Comparison of ENCODE assay signal across 17 mouse cellular contexts in the genomic region with DNA sequence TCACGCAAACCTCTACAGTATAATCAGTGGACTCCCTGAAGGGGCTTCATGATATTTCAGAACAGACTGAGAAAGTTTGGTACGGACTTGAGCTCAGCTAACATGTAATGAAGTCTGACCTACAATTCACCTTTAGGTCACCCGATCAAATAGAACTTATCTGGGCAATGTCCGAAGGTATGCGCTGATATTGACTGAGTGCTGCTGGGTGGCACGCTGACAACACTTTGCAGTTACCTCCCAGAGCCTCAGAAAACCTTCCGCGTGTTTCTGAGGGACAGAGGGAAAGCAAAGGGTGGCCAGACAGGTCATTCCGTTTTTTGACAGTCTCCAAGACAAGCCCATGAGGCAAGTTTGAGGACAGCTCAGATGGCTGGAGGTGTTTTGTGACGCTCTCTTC.
"Had no signal": no experiment of that assay in that cellular context is flagged by ENCODE, and none has a peak within 500 bp of the region (broad histone marks: within the 10 kb centered on the region; RNA-seq: fewer than 3 reads in every experiment).

No protein-coding gene starts in this region.

- H3K4me3 ChIP-seq: layer of hippocampus, adult 2 months; limb, embryonic 10.5 days; limb, embryonic 13.5 days; liver, embryonic 15.5 days had no signal

- DNase-seq: kidney, adult 2 months; kidney, postnatal 25 days; layer of hippocampus, adult 9-11 months; liver; lung, adult 2 months; lung, postnatal 14 days; lung, postnatal 4 days; midbrain, embryonic 14.5 days; thymus, adult 2 months; thymus, postnatal 14 days; thymus, postnatal 4 days had no signal

- H3K27ac ChIP-seq: kidney, postnatal 0 days; layer of hippocampus, adult 2 months; limb, embryonic 10.5 days; limb, embryonic 13.5 days; liver, embryonic 15.5 days had no signal

- H3K27me3 ChIP-seq: limb, embryonic 13.5 days; liver, embryonic 15.5 days had no signal

- H3K36me3 ChIP-seq: limb, embryonic 10.5 days; limb, embryonic 13.5 days; liver, embryonic 15.5 days had no signal

- H3K4me1 ChIP-seq: liver, embryonic 15.5 days had no signal

- H3K9ac ChIP-seq: limb, embryonic 13.5 days; liver, embryonic 15.5 days had no signal

- H3K9me3 ChIP-seq: limb, embryonic 10.5 days; limb, embryonic 13.5 days; liver, embryonic 15.5 days had no signal

- H3K4me2 ChIP-seq: limb, embryonic 13.5 days; liver, embryonic 15.5 days; midbrain, embryonic 11.5 days had no signal
